Mouse (Mus musculus) kidney, postnatal 25 days (tissue): ENCODE measurements around the gene Hes7.
A peak's percentile ranks its signal among the peaks of the same experiment; 100 is the strongest.

Source experiments
- DNase-seq, 2 experiments: peaks; one replicate each; pipeline ENCODE4 v3.0.0; 2021; ENCODE audit warnings: mixed read lengths in 2 of 2

The Hes7 gene

DNA sequence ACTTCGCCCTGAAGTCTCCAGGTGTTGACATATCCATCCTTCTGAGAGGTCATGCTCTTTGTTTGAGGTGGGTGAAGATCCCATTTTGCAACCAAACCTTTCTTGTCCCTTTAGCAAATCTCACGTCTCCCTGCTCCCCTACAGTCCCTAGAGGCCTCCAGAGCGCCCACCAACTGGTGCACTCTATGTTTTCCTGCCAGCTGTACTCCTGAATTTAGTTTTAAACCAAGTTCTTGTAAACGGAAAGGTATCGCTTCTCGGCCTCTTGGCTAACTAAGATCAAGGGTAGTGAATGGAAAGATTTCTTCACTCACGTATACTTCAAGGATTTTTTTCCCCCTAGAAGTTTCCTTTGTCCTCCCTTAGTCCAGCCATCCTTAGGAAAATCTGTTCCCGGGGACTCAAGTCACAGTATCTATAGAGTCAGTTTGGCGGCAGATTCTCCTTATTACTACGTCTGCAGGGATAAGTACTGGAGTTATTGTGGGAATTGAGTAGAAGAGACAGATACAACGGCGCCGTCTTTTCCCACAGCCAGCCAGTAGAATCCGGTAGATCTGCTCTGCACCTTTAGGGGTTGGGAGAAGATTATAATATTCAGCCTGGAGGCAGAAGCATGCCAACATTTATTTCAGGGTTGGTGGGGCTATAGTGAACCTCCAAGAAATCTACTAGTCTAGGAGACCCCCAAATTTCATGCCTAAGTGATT, 603 bp upstream of the Hes7 start:
- peak in 1 of 2 experiments; percentile 17 for DNase-seq

DNA sequence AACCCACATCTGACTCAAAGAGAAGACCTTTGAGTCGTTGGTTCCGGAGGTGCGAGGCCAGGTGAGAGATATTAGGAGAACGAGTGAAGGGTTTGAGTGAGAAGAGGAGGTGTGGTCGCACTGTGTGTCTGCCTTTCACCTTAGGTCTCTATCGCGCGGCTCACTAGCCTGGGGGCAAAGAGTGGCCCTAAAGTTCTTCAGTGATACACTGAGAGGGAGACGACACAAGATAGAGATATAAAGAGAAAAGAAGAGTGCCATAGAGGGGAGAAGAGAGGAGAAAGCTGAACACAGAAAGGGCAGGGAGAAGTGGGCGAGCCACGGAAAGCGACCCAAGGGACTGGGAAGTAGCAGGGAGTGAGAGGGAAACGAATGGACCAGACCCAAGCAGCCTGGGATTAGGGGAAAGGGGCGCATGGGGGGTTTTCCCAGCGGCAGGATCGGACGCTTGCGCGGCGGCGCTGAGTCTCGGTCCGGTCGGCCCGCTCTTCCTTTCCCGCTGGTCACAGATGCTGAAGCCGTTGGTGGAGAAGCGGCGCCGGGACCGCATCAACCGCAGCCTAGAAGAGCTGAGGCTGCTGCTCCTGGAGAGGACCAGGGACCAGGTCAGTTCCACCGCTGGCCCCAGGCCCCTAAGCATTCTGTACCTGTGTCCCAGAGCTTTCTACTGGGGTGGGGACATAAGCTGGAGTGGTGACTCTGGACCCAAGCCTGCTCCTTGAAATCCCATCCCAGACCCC, 967 bp downstream of the Hes7 start:
- DNase-seq: peak; percentile 45 to 59

DNA sequence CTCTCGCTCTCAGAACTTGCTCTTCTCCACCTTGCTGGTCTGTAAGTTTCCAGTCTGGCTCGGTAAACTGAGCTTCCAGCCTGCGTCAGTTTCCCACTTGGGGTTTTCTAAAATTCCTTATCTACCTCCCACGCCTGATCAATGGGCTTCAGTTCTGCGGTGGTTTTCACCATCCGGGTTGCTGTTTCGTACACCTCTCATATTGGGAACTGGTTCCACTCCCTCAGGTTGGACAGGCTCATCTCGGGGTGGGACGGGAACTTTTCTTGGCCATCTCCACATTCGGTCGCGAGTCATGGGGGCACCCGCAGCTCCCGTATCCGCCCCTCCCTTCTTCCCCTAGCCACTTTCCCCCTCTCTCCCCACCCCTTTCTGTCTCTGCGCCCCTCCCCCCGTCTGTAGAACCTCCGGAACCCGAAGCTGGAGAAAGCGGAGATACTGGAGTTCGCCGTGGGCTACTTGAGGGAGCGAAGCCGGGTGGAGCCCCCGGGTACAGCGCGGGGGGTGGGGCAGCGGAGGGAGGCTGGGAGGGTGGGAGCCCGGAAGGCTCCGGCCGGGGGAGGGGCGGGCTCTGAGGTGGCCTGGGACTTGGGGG, 1.6 kb downstream of the Hes7 start:
- DNase-seq: peak in 1 of 2 experiments; percentile 50

DNA sequence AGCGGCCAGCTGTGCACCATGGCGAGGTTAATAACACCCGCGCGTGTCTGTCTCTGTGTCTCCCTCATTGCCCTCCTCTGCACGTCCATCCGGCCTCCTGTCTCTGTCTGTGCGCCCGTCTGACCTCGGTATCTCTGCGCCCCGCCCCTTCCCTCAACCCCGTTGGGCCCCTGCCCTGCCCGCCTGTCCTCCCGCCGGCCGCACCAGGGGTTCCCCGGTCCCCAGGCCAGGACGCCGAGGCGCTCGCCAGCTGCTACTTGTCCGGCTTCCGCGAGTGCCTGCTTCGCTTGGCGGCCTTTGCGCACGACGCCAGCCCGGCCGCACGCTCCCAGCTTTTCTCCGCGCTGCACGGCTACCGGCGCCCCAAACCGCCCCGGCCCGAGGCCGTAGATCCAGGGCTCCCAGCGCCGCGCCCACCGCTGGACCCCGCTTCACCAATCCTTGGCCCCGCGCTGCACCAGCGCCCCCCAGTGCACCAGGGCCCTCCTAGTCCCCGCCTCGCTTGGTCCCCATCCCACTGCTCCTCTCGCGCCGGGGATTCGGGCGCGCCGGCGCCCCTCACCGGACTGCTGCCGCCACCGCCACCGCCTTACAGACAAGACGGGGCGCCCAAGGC, 2.2 kb downstream of the Hes7 start, which contains the start of gene 9130213A22Rik:
Gene 9130213A22Rik (minus strand): TSS at position 254 of the 616 bp plus-strand sequence.
- DNase-seq: peak; percentile 85 to 93

DNA sequence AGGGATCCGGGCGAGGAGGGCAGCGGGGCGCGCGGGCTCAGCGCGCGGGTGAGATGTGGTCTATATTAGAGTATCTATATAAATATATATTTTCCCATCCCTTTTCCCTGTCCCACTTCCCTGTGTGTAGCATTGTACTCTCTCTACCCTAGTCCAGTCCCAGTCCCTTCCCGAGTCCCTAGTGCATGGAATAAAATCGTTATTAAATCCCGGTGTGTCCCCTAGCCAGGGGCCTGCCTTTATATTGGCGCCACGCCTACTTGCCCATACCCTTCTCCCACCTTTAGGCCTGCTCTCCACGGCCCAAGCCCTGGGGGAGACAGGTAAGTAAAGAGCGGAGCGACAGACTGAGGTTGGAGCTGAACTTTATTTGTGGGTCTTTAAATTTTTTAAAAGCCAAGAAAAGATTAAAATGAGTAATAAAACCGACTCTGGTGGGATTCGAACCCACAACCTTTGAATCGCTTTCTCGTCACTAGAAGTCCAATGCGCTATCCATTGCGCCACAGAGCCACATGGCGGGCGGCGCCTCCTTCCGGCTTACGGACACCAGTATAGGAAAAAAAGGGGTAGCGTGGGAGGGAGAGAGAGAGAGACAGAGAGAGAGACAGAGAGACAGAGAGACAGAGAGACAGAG, 3.0 kb downstream of the Hes7 start:
- DNase-seq: peak; percentile 91 to 92

DNA sequence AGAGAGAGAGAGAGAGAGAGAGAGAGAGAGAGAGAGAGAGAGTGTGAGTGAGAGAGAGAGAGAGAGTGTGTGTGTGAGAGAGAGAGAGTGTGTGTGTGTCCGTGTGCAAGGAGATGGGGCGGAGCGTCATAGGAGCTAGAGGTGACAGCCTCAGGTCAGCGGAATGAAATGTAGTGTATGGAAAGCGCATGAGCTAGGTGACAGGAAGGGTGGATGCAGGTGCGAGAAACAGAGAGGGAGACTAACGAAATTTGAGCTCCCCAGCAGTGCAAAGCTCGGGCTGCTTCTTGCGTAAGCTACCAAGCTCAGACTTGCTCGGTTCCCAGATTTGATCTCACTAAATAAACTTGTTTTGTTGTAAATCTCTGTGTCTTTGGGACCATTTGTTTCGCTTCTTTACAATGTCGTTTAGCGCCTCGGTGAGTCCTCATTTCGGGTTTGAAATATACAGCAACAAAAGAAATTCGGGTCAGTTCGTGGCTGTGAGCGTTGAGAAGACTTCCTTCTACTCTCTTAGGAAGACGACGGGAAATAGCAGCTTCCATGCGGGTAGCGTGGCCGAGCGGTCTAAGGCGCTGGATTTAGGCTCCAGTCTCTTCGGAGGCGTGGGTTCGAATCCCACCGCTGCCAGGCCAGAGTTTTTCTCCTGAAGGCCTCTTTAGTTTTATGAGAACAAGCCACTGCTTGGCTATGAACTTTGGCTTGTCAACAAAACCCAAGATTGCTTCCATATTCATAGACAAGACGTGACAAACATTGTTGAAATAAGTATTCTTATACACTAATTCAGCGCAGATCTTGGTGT, 3.7 kb downstream of the Hes7 start:
- peak; percentile 90 to 94 for DNase-seq

DNA sequence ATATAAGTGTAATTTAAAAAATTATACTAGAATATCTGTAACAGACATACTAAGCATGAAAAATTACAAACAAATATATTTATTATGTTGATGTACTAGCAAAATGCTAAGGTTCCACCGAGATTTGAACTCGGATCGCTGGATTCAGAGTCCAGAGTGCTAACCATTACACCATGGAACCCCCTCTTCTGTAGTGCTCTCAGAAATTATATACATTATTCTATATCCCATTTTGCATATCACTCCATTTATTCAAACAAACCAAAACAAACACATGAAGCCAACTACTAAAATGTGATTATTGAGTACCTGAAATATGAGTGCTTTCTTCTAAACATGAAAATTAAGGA, 4.3 kb downstream of the Hes7 start:
- DNase-seq: peak; percentile 62 to 81

DNA sequence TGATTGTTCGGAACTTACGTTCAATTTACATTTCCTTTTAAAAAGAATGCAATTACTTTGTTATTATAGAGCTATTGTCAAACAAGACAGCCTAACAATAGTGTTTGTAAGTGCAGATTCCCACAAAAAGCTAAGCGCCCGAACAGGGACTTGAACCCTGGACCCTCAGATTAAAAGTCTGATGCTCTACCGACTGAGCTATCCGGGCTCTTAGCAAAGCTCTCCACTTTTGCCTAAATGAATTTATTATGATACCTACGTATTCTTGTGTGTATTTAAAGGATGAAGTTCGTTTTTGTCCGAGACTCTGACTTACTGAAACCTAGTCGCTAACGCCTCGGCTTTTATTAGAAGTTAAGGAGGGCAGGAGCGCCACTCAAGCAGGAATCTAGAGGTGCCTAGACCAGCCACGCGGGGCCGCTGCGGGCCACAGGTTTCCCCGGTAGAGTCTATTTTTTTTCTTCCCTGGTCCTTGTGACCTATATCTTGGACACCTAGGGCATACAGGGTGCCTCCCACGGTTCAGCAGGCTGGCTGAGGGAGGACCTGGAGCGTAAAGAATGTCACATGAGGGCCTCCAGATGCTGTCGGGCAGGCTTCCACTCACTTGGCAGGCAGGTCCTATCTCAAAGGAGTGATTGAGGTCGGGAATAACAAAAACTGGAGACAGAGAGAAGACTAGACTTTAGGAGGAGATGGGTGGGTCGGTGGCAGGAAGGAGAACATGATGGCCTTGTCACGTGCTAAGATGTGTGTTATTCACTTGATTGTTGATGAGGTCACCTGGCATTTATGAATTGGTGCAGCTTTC, 5.0 kb downstream of the Hes7 start:
- peak; percentile 89 for DNase-seq

DNA sequence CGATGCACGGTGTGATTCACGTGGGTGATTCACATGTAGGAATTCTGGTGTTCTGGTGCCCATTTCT, 5.5 kb downstream of the Hes7 start, which contains the start of gene Aloxe3:
Gene Aloxe3 (plus strand): TSS at position 45 of the 67 bp plus-strand sequence.
- no peak for DNase-seq

DNA sequence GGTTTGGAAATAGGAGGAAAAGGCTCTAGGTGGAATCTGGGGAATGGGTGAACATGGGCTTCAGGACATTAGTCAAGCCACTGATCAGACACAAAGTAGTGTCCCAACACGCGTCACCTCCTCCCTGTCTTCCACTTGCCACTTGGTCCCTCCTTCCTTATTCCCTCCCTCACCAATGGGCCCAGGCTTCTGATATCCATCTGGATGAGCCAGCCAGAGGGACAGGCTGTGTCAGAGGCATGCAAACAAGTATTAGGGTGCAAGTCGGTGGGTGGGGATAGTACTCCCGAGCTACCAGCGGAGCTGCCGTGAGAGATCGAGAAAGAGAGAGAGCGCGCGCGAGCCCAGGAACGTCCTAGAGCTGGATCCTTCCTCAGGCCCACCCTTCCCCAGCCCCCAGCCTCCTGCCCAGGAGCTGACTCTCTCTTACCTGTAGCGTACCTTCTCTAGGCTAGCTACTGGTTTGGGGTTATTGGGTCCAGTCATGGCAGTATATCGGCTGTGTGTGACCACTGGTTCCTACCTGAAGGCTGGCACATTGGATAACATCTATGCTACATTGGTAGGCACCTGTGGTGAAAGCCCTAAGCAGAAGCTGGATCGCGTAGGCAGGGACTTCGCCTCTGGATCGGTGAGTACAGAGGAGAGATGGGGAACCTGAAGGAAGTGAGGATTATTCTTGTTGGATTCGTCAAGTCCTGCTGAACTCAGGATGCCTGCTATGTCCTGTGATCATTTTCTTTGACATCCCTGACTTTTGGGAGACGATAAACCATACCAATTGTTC, 5.9 kb downstream of the Hes7 start:
- no peak for DNase-seq

DNA sequence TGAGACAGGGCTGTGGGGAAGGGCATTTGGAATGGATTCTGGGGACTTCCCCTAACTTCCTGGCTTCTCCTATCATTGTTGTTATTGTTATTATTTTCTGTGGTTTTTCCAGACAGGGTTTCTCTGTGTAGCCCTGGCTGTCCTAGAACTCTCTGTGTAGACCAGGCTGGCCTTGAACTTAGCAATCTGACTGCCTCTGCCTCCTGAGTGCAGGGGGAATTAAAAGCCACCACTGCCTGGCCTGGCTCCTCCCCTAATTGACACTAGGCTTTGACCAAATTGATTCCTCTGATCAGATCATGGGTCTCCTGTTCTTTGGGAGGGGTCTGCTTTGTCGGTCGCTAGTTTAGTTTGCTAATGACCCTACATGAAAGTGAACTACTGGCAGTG, 6.5 kb downstream of the Hes7 start:
- no peak for DNase-seq

DNA sequence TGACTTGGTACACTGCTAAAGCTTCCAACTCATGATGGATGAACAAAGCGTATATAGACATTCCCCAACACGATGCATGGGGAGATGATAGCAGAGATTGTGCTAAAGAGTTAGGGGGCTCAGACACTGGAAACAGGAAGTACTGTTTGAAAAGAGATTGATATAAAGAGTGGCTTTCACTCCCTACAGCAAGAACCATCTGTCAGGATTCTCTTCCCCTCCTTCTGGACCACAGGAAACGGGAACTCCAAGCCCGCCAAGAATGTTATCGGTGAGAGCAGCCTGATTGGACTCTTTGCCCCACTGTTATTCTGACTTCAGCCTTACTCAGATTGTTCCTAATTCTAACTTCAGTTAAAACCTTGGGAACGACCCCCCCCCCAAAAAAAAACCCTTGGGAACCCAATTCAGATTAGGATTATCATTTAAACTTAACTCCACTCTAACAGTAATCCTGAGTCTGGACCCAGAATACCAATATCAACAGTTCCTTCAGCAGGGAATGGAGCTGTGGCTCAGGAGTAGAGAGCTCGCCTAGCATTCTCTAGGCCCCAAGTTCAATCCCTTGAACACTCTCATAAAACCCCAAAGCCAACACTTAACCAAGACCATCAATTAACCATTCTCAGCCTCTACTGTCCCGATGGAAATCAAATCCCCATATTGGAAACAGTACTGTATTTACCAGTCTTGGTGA, 8.4 kb downstream of the Hes7 start:
- no peak for DNase-seq

DNA sequence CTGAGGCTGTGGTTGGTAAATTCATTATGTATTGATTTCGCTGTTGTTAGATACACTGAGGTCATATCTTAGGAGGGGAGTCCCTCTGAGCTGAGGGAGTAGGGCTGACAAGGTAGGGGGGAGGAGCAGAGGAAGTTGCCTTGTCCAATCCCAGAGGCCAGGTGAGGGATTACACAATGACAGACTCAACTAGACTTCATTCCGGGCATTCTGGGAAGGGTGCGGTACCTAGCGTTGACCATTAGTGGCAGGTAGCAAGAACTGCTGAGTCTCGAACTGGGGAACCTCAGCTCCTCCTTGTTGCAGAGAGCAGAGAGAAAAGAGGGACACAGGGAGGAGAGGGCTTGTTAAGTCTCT, 13.3 kb downstream of the Hes7 start:
- DNase-seq: no peak

DNA sequence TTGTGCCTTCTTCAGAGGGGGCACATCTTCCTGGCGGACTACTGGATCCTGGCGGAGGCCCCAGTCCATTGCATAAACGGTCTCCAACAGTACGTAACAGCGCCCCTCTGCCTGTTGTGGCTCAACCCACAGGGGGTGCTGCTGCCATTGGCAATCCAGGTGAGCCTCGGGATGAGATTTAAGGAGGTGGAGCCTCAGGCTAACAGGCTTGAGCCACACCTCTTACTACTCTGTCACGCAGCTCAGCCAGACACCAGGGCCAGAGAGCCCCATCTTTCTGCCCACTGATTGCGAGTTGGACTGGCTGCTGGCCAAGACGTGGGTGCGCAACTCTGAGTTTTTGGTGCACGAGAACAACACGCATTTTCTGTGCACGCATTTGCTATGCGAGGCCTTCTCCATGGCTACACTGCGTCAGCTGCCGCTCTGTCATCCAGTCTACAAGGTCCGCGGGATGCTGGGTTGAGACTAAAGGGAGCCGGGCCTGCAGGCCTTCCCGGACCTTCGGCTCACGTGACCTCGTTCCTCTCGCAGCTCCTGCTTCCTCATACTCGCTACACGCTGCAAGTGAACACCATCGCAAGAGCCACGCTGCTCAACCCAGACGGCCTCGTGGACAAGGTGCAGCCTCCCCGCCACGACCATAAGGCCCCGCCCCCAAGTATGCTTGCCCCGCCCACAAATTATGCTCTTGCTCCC, 13.9 kb downstream of the Hes7 start:
- DNase-seq: peak; percentile 60 to 71

DNA sequence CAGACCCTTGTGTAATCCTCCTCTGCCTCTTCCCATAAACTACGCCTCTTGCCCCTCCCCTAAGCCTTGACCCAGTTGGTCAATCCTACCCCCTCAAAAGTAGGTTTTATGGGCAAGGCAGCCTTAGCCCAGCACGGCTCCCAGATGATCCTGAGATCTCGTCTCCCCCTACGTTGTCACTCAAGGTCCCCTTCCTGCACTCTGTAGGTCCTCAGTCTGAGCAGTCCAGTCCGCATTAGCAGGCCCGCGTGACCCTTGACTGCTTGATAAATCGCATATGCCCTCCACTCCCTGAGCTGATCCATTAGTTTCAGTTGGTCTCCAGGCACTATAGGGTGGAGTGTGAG, 14.4 kb downstream of the Hes7 start:
- DNase-seq: no peak

DNA sequence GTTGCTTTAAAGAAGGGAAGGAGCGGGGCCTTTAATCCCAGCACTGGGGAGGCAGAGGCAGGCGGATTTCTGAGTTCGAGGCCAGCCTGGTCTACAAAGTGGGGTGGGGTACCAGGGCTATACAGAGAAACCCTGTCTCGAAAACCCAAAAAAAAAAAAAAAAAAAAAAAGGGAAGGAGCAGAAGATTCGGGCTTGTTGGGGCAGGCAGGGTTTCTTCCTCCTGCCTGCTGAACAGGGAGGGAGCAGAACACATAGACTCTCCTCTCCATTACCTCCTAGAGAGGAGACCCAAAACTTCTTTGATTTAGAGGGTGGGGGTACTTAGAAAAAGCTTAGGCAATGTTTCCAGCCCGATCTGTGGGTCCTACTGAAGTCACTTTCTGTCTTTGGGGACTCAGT, 15.2 kb downstream of the Hes7 start:
- DNase-seq: no peak

DNA sequence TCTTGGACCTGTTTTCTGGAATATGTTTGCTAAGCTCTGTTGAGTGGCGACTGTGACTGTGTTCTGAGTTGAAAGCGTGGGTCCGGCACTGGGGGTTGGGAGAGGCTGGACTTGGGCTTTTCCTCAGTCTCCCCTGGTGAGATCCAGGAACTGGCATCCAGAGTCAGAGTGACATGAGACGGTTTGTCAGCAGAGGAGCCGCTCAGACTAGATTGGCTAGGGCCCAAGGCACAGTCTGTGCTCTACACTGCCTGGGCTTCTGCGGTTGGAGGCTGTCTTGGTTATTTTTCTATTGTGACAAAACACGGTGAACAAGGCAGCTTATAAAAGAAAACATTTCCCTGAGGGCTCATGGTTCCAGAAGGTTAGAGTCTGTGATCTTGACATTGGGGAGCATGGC, 27.3 kb downstream of the Hes7 start:
- DNase-seq: no peak

DNA sequence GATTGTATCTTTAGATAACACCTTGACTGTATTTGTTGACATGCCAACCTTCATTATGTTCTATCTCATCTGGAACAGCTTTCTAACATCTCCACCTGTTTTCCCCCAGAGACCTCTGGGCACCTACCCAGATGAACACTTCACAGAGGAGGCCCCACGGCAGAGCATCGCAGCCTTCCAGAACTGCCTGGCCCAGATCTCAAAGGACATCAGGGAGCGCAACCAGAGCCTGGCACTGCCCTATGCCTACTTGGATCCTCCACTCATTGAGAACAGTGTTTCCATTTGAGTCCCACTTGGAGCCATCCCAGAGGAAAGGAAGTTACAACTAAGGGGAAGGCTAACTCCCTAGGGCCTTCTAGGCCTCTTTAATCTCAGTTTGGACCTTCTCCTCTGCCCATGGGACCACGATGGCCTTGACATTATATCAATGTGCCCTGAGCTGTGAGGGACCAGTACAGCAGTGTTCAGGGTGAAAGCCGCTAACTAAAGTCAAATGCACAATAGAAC, 28.3 kb downstream of the Hes7 start:
- no peak for DNase-seq

DNA sequence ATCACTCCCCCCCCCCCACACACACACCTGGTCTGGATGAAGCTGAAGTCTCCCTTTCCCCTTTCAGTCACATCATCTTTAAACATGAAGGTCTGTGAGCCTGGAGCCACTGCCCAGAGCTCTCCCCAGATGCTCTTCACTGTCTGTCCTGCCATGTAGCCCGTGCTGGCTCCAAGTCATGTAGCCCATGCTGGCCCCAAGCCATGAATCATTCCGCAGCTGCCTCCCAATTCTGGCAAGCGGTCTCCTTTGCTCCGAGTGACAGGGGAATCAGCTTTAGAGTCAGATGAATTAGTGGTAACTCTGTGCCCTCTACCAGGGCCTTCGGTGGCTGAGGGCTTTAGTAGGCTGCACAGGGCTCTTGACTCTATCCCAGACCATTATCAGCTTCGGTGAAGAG, 29.5 kb downstream of the Hes7 start:
- no peak for DNase-seq

DNA sequence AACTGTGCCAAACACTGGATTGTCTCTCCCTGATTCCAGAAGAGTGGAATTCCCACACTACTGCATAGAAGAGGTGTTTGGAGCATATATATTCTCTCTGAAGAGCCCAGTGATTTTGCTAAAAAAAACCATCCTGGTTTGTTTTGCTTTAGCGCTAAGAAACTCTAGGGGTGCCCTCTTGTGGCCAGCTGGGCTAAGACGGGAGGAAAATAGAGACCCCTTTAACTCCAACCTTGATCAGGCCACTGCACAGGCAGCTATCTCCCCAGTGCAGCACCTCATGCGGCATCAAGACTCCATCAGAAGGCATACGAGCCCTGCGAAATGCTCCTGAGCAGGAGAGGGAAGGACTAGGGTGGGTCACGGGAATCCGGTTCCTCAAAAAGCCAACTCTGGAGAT, 30.2 kb downstream of the Hes7 start:
- DNase-seq: peak; percentile 74 to 85
